Mouse (Mus musculus): ENCODE results near the gene Prr13. TPM values are rescaled to one million over a fixed set of nuclear protein-coding genes. Genes with fewer than 3 reads are reported as not detected.

Gene Prr13
- polyA plus RNA-seq, 2 experiments from 2014 or later: 1,157 to 1,321 TPM

DNA sequence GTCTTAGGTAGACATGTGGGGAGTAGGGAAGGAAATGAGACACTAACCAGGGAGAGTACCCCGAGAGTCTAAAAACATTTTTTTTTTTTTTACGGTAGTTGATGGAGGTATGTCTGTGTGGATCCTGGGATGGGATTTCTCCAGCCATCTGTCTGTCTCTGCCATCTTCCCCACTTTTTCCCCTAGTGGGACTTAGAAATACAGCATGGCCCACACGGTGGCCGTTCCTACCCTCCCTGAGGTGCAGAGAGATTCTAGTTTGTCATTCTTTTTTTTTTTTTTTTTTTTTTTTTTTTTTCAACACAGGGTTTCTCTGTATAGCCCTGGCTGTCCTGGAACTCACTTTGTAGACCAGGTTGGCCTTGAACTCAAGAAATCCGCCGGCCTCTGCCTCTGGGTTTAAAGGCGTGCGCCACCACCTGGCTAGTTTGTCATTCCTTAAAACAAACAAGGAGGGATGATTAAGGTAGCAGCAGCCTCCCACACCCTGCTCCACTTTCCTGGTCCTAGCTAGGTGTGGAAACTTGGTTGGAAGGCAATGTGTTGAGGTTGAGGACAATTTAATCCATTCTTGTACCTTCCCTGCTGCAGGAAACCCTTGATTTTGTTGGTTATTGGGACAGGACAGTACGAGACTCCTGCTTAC, 2.7 kb downstream of the Prr13 start:
- no peak for ATAC-seq

DNA sequence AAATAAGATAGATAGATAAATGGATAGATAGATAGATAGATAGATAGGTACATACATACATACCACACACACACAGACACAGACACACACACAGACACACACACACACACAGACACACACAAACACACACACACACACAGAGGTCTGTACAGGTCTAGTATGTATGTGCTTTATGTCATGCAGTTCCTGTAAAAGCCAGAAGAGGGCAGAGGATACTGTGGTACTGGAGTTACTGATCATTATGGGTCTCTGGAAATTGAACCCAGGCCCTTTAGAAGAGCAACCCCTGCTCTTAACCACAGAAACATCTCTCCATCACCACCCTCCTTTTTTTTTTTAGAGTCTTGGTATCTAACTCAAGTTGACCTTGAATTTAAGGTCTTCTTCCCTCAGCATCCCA, 4.8 kb downstream of the Prr13 start:
- ATAC-seq: no peak

DNA sequence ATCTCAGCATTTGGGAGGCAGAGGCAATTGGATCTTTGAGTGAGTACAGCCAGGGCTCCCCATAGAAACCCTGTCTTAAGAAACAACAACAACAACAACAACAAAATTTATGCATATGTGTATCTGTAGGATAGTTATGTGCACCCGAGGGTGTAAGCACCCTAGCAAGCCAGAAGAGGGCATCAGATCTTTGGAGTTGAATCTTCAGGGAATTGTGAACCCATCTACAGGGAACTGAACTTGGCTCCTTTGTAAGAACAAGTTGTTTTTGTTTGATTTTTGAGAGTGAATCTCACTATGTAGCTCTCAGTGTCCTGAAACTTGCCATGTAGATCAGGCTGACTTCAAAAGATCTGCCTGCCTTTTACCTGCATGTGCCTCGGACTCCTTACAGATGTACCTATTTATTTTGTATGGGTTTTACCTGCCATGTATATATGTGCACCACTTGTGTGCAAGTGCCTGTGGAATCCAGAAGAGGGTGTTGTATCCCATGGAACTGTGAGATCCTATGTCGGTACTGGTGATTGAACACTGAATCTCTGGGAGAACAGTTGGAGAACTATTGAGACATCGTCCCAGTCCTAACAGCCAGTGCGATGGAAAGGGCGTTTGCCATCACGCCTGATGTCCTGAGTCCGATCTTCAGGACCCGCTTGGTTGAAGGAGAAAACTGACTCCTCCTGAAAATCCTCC, 10.0 kb downstream of the Prr13 start:
- ATAC-seq: no peak

DNA sequence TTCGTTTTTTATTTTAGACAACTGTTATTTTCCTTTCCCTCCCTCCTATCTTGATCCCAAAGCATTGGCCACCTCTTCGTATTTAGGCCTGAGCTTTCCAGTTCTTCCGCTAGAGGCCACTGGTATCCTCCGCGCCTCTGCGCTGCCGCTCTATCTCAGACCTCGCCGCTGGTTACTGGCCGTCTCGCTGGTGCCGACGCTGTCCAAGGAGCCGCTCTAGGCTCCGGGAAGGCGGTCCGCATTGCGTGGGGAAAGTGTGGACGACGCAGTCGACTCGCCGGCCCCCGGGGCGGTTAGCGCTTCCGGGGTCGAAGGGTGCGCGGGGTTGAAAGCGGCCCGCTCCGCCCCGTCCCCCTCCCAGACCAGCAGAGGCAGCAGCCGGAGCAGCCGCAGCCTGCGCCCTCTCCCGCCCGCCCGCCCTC, 11.4 kb downstream of the Prr13 start, which contains the start of gene Pcbp2:
Gene Pcbp2, plus strand, starts transcription at position 357 of the 422 bp plus-strand sequence.
- peak; percentile 98 for ATAC-seq

DNA sequence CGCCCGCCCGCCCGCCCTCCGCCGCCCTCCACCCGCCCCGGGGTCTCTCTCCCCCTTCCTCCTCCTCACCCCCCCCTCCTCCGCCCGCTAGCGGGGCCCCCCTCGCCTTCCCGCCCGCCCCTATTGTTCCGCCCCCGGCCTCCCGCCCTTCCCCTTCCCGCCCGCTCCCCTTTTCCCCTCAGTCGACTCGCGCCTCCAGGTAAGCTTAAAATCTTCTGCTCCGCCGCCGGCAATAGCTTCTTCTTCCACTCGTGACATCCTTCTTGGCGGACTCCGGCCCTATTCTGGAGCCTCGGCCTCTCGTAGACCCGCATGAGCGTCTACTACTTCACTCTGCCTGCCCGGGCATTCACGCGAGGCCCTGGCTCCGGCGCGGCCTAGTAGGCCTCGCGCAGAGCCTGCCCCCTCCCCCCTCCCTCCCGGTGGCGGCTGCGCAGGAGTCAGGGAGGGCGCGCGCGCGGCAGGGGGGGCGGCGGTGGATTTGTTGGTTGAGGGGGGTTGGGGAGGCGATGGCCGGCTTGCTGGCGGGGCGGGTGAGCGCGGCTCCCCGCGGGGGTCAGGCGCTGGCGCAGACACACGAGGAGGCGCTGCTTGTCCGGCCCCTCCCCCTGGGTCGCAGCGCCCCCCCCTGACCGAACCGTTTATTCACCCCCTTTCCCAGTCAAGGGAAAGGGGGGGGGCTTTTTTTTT, 11.9 kb downstream of the Prr13 start:
- ATAC-seq: no peak

DNA sequence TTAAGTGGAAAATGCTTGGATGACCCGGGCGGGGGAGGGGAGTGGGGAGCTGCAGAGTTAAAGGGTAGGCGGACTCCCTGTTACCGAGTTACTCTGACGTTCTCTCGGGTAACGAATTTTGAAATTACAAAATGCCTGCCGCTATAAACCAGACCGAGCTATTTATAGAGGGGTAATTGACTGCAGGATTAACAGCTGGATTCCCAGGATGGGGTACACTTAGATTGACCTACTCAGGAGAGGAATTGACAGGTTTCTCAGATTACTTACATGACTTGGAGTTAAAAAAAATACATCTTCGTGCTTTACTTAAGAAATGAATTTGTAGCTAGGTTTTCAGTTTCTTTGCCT, 12.4 kb downstream of the Prr13 start:
- ATAC-seq: no peak

DNA sequence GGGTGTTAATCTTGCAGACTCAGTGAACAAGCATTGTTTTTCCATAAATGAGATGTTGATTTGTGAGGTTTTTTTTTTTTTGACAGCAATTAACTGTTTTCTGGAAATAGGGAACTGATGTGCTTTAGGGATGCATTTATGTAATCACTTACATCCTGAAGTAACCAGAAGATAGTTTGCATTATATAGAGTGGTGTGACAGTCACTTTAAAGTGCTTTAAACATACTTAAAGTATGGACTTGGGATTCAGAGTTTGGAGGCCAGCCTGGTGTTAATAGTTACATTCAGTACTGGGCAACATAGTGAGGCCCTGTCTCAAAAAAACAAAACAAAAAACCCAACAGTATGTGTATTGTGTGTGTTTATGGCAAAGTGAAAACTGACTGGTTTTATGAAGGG, 12.9 kb downstream of the Prr13 start:
- no peak for ATAC-seq

DNA sequence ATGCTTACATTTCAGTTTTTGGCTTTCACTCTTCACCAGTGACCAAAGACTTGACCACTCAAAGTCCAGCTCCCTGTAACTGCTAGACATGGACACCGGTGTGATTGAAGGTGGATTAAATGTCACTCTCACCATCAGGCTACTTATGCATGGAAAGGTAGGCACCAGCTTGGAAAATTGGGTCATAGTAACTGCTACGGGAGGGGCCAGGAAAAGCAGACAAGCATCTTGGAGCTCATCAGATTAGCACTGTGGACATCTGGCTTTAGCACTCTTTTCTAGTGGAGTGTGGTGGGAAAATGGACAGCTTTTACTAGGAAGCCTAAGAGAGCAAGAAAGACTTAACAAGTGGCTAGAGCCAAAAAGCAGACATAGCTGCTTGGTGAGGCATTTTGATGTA, 14.4 kb downstream of the Prr13 start:
- no peak for ATAC-seq

DNA sequence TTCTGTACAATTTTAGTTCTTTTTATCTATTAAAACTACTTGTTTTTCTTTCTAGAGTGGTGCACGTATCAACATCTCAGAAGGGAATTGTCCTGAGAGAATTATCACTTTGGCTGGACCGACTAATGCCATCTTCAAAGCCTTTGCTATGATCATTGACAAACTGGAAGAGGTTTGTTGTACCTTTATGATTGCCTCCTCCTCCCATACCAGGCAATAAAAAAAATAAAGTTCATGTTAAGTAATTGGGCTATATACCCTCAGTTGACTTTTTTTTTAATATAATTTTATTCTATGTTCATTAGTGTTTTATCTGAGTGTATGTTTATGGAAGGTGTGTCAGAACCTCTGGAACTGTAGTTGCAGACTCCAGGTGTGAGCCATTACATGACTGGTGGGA, 15.7 kb downstream of the Prr13 start:
- ATAC-seq: no peak

DNA sequence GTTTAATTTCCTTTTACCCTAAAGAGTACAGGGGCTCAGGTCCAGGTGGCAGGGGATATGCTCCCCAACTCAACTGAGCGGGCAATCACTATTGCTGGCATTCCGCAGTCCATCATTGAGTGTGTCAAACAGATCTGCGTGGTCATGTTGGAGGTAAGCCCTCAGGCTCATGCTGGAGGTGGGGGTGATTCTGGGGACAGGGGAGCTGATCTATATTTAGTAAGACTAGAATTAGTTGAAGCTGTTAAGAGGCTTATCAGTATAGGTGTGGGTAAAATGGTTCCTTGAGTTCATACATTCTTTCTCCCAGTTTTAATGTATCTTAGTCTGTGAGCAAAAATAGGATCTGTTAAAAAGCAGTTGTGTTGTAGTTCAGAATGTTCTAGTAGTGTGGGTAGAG, 24.3 kb downstream of the Prr13 start:
- ATAC-seq: no peak

DNA sequence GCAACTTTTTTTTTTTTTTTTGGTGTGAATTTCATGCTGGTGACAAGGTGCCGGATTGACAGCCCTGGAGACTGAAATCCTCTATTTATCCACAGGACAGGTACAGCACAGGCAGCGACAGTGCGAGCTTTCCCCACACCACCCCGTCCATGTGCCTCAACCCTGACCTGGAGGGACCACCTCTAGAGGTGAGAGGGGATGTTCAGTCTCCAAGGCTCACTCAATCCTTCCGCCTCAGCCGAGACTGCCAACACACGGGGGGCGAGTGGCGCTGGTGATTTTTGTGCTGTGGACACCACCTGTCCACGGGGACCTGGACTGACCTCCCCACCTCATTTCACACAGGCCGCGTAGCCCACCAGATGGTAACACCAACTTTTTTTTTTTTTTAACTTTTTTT, 27.0 kb downstream of the Prr13 start:
- ATAC-seq: no peak

DNA sequence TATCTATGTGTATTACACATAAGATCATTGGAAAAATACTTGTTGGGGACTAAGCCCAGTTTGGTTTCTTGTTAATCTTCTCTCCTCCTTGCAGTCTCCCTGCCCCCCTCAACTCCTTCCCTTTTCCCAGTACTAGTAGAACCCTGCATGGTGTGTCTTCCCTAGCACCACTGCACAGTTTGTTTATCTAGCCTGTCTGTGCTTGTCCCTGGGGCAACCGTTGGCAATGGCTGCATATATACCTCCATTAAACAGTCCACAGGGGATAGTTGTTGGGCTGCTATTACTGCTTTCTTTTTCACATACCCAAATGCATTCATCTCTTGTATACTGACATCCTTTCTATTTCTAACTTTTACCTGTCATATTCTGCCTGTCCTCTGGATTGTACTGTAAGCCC, 28.8 kb downstream of the Prr13 start:
- ATAC-seq: no peak

DNA sequence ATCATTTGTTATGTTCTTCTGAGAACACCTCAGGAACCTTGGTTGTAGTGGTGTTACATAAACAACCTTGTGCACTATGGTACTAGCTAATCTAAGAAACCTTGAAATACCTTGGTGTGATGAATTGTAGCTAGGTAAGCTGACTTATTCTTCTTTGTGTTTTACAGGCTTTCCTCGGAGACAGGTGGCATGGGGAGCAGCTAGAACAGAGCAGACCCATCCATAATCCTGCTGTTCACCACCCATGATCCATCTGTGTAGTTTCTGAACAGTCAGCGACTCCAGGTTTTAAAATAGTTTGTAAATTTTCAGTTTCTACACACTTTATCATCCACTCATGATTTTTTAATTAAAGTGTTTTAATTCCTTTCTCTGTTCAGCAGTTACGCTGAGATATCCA, 39.5 kb downstream of the Prr13 start:
- ATAC-seq: no peak

DNA sequence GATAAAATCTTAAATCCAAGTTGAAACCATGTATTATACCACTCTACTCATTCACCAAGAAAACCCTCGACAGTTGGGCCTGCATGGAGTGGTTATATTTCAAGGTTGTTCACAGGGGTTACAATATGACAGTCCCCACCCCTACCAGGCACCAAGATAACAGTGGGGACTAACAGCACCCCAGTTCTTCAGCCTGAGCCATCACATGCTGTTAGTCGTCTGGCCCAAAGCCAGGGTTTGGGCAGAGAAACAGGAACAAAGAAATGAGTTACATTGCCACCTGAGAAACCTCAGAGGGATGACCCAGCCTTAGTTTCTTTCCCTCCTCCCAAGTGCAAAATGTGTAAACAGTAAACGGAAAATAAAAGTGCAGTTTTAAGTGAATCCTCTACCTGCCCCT, 40.5 kb downstream of the Prr13 start:
- ATAC-seq: no peak

DNA sequence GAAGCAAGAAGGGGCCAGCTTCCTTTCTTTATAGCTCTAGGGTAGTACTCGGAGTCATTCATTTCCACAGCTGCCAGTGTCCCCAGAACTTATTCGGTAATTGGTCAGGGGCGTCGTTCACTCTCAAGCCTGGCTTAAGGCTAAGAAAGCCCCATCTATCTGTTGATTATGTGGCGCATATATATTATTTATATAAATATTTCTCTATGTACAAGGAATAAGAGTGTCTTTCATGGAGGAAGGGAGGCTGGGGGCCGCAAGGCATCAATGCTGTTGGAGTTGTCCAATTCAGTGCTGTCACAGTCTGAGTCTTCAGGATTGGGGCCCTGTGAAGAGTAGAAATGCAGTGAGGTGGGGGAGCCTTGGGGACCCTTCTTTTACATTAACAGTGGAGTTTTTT, 41.0 kb downstream of the Prr13 start:
- ATAC-seq: no peak

DNA sequence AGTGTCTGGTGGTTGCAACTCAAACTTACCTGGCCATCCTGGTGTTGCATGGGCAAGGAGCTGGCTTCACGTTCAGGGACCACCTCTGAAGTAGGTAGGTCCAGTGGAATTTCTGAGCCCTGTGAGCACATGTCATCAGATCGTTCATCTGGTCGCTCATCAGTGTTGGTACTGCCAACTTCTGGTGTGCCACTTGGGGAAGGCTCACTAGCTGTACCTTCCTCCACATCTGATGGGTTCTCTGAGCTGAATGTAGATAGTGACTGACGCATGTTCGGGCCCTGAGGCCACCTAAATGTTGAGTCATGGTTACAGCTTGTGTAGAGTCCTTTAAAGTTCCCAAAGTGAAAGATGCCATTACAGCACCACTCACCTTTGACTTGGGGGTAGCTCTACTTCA, 41.7 kb downstream of the Prr13 start:
- ATAC-seq: no peak

DNA sequence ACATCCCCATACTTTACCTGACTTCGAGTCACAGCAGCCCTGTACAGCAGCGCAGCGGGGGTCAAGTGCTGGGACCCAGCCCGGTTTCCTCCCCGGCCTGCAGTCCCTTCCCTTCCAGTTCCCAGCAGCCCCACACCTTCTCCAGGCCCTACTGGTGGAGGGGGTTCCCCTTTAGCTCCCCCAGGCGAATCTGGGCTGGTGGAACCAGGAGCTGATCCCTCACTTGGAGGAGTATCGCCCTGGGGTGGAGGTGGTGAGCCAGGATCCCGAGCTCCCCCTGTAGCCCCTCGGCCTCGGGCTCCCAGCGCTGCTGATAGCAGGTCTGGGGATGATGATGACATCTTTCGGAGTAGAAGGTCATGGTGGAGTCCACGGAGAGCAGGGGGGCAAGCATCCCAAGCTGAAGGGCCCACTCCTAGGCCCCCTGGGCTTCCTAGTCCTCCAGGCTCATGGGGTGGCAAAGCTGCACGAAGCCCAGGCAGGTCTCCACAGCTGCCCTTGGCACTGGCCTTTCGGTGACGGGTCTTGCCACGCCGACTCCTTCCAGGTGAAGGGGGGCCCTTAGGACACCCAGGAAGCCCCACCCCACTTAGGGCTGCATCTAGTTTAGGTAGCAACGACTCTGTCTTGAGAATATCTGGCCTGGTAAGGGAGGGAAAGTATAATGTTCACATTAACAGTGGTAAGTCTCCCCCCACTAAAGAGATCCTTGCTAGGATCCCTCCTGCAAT, 42.4 kb downstream of the Prr13 start:
- no peak for ATAC-seq

DNA sequence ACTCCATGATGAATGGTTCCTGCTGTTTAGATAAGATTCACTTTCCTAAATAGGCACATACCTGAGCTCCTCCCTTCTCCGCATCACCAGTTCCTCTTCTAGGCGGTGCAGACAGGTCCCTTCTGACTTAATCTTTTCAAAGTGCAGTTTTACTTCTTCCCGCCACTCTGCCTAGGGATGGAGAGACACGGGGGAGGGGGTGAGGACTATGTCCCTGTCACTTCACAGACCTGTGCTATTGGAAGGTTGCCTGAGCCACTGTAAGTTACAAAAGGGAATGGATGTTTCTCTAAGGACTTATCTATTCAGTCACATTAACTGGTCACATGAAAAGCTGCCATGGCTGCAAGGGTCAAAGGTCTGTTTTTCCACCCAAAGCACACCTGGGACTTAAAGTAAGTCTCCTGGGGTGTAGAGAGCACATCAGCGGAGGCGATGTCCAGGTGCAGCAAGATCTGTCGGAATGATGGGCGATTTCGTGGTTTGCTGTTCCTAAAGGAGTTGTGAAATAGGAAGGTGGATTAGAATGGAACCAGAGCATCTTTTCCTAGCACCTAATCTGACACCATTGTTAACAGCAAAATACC, 43.5 kb downstream of the Prr13 start:
- ATAC-seq: no peak

DNA sequence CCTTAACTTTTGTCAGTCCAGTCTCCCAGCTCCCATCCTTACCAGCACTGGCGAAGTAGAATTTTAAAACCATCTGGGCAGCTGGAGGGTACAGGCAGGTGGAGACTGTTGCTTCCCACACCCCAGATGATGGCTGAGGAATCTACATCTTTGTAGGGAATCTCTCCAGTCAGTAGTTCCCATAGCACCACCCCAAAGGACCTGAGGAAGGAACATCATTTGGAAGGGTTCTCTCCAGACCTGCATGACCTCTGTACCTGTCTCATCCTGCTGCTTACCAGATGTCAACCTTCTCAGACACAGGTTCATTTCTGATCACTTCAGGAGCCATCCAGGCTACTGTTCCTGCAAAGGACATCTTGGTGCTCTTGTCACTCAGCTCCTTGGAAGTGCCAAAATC, 44.6 kb downstream of the Prr13 start, which contains the start of gene Gm10337:
Gene Gm10337, plus strand, starts transcription at position 276 of the 400 bp plus-strand sequence.
- ATAC-seq: no peak

DNA sequence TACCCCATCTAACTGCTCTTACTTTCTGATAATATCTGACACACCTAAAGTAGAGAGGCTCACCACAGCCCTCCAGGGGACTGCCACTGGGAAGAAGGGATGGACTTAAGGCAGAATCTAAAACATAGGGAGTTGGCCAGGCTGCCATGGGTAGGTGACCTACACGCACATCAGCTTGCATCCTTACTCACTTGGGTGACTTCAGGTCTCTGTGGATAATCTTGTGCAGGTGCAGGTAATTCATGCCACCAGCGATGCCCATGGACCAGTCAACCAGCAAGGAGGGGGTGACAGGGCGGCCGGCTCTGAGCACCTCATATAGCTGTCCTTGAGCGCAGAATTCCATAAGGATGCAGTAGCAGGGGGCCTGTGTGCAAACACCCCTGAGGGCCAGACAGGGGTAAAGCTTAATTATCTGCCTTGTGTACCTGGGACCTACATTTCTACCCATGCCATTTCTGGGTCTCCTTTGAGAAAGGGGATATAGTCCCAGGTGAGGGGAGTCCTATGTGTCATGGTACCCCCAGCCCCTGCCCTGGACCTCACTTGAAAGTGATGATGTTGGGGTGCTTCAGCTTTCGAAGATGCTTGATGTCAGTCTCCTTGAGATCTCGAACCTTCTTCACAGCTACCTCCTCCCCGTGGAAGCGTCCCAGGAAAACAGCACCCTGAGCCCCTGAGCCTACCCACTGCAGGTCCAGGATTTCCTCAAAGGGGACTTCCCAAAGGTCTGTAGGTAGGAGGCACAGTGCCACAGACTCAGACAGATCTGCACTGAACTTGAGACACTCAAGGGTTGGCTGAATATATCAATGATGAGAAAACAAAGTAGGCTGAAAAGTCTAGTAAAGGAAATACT, 45.3 kb downstream of the Prr13 start:
- no peak for ATAC-seq

DNA sequence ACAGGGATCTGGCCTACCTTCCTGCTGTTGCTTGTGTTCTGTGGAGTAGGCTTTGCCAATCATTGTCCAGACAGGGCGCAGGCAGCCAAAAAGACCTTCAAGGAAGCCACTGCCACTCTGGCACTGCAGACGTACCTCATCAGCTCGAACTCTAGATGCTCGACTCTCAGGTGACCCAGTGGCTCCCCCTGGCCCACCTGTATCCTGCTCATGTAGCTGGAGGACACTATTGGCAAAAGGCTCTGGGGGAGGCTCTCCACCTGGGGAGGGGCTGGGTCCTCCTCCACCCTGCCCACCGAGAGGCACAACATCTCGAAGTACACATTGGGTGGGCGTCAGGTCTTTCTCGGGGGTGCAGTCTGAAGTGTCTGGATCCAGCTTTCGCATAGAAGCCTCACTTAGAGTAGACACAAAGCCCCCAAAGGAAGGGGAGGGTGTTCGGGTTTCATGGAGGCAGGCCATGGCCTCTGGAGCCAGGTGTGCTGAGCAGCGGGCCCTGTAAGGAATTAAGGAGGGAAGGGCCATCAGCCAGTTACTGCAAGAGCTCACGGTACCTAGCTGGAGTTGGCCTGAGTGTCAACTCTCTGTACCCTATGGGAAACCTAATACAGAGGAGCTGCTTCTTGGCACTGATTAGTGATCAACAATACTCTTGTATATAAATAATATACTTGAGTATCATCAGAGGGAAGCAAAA, 46.4 kb downstream of the Prr13 start:
- no peak for ATAC-seq

Measured in activated CD4-positive, CD25-positive, alpha-beta regulatory T cell, adult 4 months (primary cell).